Mouse (Mus musculus) left cerebral cortex, adult 6 months (tissue): ENCODE results near the gene BC016579. TPM values are rescaled to one million over a fixed set of nuclear protein-coding genes. Genes with fewer than 3 reads are reported as not detected.

ENCODE experiments used
- long read RNA-seq, 2 experiments: library from polyadenylated mRNA; unstranded; transcript quantifications; one replicate each; pipeline ENCODE4 v2.0.0; 2019 to 2020
- polyA plus RNA-seq: library from polyadenylated mRNA; unstranded; fragments of <200 nt; fragmentation: Nextera tagmentation; gene quantifications from 2 replicates; pipeline ENCODE4 v1.2.3, GENCODE M21; 2021

The BC016579 gene
- polyA plus RNA-seq = 0.11 and 0.12 TPM in 2 replicates
- long read RNA-seq, experiment 1, partial matches to known transcripts = 0 of 2 reads
- long read RNA-seq, experiment 1, other reads (novel, unspliced or antisense) = 0 of 2 reads
- long read RNA-seq, experiment 2 = 0 reads

GRCm38 (mm10) chr16:45653934-45654332 lies at the start of gene BC016579:
Gene BC016579 (minus strand): TSS chr16:45654068.

GRCm38 (mm10) chr16:45693558-45693957 lies 39.7 kb upstream of the BC016579 start, which contains the start of gene Tmprss7:
Gene Tmprss7 (minus strand): TSS chr16:45693658.

GRCm38 (mm10) chr16:45610267-45610666 lies 43.6 kb downstream of the BC016579 start, which contains the start of gene Gcsam:
Gene Gcsam (plus strand): TSS chr16:45610380.

Other genes with a start within 250 kb of the BC016579 start
- 119 and 126 TPM in 2 replicates for gene Cd200, start 245.0 kb downstream of the BC016579 start, polyA plus RNA-seq
- 0.10 and 0.13 TPM in 2 replicates for gene Gm609, start 161.1 kb downstream of the BC016579 start, polyA plus RNA-seq
- not detected in 2 replicates for gene Gm17783, start 122.0 kb downstream of the BC016579 start, polyA plus RNA-seq
- gene Slc9c1, start 118.8 kb downstream of the BC016579 start, polyA plus RNA-seq = not detected in 2 replicates
- not detected in 2 replicates for gene Gcsam, start 43.7 kb downstream of the BC016579 start, polyA plus RNA-seq
- gene Tmprss7, start 39.6 kb upstream of the BC016579 start, polyA plus RNA-seq = 2.9 and 3.8 TPM in 2 replicates
- gene Tagln3, start 70.5 kb upstream of the BC016579 start, polyA plus RNA-seq = 731 and 780 TPM in 2 replicates
- gene Abhd10, start 88.9 kb upstream of the BC016579 start, polyA plus RNA-seq = 21.7 and 33.0 TPM in 2 replicates